Mouse (Mus musculus) embryo, embryonic 9.5 days (tissue): ENCODE data around the gene Gse1.

Experiments
- DNase-seq: peaks from one replicate; pipeline ENCODE4 v3.0.0-alpha.2; 2017; ENCODE audit errors: extremely low spot score

Gse1 gene

GRCm38 (mm10) chr8:120495461-120495860 is 267.2 kb downstream of the Gse1 start:
- no peak for DNase-seq

- DNase-seq = no peak
These were observed 268.2 kb downstream of the Gse1 start for GRCm38 (mm10) chr8:120496478-120496877.

GRCm38 (mm10) chr8:120497503-120497946 is 269.3 kb downstream of the Gse1 start:
- no peak for DNase-seq

DNA sequence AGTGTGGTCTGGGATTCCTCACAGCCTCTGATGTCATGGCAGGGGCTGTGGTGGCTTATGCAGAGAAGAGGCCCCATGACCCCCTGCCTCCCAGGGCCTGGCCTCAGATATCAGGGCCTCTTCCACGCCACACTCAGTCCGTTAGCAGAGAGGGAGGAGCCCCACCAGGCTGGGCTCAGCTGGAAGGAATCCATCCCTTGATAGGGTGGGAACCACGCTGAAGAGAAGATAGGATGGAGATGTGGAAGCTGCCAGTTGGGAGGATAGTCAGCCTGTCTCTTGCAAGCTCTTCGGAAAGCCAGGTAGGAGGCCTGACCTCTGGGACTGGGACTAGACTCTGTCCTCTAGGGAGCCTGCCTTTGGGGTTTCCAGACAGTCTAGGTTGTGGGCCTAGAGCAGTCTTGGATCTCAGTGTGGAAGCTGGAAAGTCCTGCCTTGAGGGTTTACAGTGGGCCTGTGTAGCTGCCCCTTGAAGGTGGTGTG is 270.1 kb downstream of the Gse1 start:
- DNase-seq = no peak

DNA sequence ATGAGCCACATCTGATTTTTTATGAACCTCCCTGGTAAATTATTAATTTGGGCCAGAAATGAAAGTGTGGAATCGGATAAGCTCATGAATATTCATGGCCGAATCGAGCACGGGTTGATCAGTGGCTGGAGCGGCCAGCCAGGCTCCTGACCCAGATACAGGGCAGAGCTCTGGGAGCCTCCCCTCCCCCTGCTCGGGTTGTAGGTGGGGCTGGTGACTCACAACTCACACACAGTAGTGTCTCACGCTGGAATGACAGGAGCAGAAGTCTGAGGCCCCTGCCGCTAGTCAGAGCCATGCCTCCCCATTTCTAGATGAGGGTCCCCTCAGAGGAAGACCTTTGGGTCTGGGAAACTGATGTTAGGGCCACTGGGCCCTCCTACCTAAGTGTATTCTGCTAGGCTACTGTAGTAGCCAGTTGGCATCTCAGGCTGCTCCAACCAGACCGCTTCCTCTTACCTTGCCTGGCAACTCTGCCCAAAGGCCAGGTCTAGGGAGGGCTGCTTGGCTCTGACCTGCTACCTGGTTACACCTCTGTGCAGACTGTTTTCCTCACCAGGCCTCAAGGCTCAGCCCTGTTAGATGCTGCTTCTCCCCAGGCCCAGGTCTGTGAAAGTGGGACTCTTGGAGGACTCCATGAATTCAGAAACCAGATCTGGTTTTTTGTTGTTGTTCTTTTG is 270.8 kb downstream of the Gse1 start:
- DNase-seq = no peak

DNA sequence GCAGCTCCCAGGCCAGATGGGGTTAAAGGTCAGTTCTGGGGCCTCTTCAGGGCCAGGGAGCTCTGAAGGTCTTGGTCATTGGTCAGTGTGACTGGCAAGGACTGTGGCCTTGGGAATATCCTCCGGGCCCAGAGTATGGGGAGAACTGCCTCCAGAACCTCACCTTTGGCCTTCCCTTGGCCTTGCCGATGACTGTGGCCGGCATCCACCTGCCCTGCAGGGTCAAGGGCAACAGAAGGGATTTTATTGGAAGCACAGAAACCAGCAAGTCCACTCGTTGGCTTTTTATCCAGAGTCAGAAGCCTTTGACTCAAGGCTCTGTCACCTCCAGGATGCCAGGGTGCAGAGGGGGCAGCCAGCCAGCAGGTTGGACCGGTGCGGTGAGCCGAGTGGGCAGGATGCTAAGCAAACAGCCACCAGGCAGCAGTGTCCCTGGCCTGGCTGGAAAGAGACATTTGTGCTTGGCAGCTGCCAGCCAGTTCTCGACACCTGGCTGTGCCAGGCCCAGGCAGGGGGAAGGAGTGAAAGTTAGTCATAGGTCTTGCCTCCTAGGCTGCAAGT is 272.5 kb downstream of the Gse1 start:
- DNase-seq = no peak

- no peak for DNase-seq
These were observed 273.2 kb downstream of the Gse1 start for GRCm38 (mm10) chr8:120501426-120501825.

DNA sequence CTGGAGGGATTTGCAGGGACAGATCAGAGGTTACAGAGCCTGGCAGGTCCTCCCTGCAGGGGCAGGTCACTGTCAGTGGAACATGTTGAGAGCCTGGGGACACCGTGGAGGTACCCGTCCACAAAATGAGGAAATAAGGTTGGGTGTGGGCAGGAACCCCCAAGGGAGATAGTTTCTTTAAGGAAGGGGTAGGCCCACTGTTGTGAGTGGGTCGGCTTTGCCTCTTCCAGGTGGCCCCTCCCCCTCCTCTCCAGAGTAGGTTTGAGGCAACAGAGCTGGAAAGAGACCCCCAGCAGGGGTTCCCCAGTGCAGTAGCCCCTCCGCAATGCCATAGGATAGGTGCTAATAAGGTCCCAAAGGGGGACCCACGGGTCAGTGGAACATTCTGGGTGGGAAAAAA is 274.2 kb downstream of the Gse1 start:
- DNase-seq = no peak

- peak; percentile 53 for DNase-seq
These were observed 276.2 kb downstream of the Gse1 start for GRCm38 (mm10) chr8:120504251-120505081.

DNA sequence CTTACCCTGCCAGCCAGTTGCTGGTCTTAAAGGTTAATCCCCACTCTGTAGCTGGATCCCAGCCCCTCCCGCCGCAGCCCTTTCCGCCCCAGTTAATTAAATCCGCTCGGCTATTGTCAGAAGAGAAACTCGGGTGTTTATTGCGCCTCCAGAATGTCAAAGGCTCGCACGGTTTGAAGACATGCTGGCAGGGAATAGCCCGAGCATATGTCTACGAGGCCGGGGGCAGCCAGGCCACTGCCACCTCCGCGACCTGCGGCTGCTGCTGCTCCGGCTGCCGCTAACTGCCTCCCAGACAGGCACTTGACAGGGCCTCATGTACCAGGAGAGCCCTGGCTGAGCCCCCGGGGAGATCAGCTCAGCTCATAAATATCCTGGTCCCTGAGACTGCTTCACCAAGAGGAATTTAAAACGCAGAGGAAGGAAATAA is 276.8 kb downstream of the Gse1 start:
- peak; percentile 72 for DNase-seq

GRCm38 (mm10) chr8:120505619-120506310 is 277.5 kb downstream of the Gse1 start:
- DNase-seq = no peak

DNA sequence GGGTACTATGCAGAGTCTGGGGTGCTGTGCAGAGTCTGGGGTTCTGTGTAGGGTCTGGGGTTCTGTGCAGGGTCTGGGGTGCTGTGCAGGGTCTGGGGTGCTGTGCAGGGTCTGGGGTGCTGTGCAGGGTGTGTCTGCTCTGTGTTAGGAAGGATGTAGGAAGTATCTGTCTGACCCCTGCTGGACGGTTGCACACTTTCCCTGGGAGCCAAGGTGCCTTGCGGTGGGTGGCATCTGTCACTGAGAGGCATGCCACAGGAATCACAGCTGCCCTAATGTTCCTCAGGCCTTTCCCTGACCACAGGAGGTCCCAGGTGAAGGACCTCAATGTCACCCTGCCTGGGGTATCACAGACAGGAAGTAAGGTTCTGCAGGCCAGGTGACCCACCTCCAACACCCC is 278.3 kb downstream of the Gse1 start:
- no peak for DNase-seq

DNA sequence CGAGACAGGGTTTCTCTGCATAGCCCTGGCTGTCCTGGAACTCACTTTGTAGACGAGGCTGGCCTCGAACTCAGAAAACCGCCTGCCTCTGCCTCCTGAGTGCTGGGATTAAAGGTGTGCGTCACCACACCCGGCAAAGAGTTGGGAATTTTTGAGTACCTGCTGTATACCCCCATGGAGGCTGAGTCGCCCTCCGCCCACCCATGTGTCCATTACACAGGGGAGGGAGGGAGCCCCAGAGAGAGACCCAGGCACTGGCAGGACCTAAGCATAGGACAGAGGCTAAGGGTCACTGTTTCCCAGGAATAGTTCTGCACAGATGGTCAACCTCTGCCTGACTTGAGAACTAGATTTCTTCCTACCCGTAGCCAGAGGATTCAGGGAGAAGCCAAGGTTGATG is 279.0 kb downstream of the Gse1 start:
- DNase-seq = no peak

- peak; percentile 80 for DNase-seq
These were observed 281.1 kb downstream of the Gse1 start for GRCm38 (mm10) chr8:120509136-120510034.

DNA sequence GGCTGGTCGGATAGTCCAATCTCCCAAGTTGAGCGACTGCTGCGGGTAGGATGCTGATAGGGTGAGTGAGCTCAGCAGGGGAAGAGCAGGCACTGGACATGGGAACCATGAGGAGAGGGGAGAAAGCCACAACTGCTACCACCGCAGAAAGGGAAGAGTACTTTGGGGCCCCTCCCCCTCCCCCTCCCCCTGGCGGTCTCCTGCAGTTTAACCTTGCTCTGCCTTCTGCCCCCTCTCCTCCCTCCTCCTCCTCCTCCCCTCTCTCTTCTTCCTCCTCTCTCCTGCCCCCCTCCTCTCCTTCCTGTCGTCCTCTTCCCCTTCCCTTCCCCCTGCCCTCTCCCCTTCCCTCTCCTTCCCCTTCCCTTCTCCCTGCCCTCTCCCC is 281.8 kb downstream of the Gse1 start:
- no peak for DNase-seq

GRCm38 (mm10) chr8:120510863-120511457 is 282.7 kb downstream of the Gse1 start:
- no peak for DNase-seq

DNA sequence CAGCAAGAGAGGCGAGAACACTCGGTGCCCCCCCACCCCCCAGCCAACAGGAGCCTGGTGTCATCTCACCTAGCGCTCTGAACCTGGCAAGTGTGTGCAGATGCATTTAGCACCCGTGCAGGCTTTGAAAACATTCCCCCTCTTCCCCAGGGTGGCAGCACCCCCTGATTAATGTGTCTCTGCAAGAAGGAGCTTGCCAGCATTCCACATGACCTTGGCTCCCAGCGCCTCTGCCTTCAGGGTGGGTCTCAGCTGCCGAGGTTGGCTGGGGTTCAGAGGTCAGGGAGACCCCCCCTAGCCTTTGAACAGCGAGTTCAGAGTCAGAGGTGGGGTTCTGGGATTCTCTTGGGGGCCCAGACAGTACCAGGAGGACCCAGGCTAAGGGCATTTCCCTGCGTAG is 283.5 kb downstream of the Gse1 start:
- DNase-seq = no peak

DNA sequence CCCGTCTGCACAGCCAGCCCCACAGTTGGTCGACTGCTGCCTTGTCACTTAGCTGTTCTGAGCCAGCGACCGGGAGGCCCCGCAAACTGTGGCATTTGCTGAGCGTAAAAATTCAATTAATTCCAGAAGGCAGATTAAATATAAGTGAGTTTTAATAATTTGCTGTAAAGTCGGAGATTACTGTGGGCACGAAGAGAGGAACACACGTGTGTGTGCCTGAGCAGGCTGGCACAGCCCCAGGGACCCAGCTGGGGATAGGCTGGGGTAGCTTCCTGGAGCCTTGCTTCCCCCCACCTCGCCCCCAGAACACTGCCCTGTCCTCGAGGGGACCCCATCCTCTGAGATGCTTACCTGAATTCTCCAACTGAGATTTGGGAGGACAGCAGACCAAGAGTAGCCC is 284.1 kb downstream of the Gse1 start:
- no peak for DNase-seq

GRCm38 (mm10) chr8:120513145-120513544 is 284.9 kb downstream of the Gse1 start:
- DNase-seq = no peak

DNA sequence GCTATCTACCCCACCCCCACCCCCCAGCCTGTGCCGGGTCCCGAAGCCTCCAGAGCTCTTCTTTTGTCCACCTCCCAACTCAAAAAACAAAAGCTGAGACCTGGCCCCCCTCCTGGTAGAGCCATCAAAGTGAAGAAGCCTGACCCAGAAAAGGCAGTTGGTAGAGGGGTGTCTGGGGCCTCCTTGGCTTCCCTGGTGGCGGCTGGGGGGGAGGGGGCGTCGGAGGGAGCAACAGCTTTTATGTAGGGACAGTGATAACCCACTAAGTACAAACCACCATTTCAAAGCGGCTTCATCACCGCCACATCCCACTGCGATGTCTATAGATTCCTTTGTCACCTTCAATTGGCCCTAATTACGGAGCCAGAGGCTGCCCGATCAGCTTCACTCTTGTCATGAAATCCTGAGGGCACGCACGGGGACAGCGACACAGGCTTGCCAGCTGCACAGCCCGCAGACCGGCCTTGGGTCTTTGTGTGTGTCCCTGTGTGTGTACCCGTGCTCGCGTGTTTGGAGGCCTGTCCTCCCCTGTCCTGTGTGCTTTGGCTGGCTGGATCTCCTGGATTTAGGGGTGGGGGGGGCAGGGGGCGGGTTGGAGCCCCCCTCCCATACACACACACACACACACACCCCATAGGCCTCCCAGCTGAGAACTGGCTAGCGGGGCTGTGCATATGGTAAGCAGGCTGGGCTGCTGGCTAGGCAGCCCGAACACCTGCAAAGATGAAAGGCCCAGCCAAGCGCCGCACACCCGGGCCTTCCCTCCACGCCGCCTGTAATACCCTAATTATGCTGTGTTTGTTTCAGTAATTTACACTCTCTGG is 285.6 kb downstream of the Gse1 start:
- DNase-seq = peak; percentile 51
